Mouse (Mus musculus) adrenal gland, postnatal 0 days (tissue): ENCODE data around the gene Agpat3. TPM values are rescaled to one million over a fixed set of nuclear protein-coding genes. Genes with fewer than 3 reads are reported as not detected.

Experiments used
- microRNA-seq: library from miRNA; unstranded; fragments of <30 nt; microRNA quantifications from one replicate; pipeline ENCODE4, GENCODE M21; 2016; ENCODE audit warnings: borderline replicate concordance; ENCODE audit not compliant: insufficient number of aligned reads
- polyA plus RNA-seq: library from polyadenylated mRNA; unstranded; fragments of >200 nt; fragmentation: Nextera tagmentation; extraction: Ambion mirVana; gene quantifications from 2 replicates; pipeline ENCODE4 v1.2.1, GENCODE M21; 2015

Gene Agpat3
- polyA plus RNA-seq: 102 and 142 TPM in 2 replicates

GRCm38 (mm10) chr10:78351887-78352665, at the start of gene Agpat3:
Agpat3 (minus strand) TSS chr10:78352489.

GRCm38 (mm10) chr10:78244438-78245224, 107.7 kb downstream of the Agpat3 start, which contains the start of gene Trappc10:
Trappc10 (minus strand) TSS chr10:78244641.

Small RNA genes lying within 50 kb of the gene (microRNA-seq; reads per million reads assigned to microRNA genes)
- gene Mir7659: not detected

Other genes with a start within 250 kb of the Agpat3 start
- 48.1 and 80.0 TPM in 2 replicates for gene D10Jhu81e, start 182.7 kb downstream of the Agpat3 start, polyA plus RNA-seq
- gene Pwp2, start 167.3 kb downstream of the Agpat3 start, polyA plus RNA-seq: 6.9 and 9.8 TPM in 2 replicates
- gene Trappc10, start 107.8 kb downstream of the Agpat3 start, polyA plus RNA-seq: 14.5 and 20.9 TPM in 2 replicates
- 157 and 202 TPM in 2 replicates for gene Rrp1, start 60.6 kb upstream of the Agpat3 start, polyA plus RNA-seq
- 618 and 785 TPM in 2 replicates for gene Cstb, start 73.2 kb upstream of the Agpat3 start, polyA plus RNA-seq
- 8.3 and 8.5 TPM in 2 replicates for gene Pdxk, start 112.5 kb upstream of the Agpat3 start, polyA plus RNA-seq
- not detected in 2 replicates for gene Olfr1358, start 164.9 kb upstream of the Agpat3 start, polyA plus RNA-seq
- 55.1 and 72.3 TPM in 2 replicates for gene Ilvbl, start 221.9 kb upstream of the Agpat3 start, polyA plus RNA-seq
- 10.9 and 14.5 TPM in 2 replicates for gene Syde1, start 239.5 kb upstream of the Agpat3 start, polyA plus RNA-seq